Mouse (Mus musculus): ENCODE results near the gene Efemp1.

Efemp1 gene

DNA sequence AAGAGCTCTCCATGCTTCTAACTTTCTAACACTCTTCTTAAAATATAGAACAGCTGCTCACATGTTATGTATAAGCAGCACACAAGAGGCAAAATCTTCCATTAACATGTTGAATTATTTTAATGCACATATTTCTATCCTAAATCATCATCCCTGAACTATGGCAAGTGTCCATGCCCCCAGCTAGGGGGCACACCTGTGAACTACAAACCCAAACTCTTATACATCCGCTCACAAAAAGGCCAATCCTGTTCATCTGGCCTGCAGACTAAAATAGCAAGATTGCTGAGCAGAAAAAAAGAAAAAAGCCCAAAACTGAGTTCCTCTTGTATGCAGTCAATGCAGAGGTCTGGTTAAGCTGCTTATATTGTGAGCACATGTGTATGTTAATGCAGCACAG lies 86.6 kb downstream of the Efemp1 start:
- DNase-seq: no peak

DNA sequence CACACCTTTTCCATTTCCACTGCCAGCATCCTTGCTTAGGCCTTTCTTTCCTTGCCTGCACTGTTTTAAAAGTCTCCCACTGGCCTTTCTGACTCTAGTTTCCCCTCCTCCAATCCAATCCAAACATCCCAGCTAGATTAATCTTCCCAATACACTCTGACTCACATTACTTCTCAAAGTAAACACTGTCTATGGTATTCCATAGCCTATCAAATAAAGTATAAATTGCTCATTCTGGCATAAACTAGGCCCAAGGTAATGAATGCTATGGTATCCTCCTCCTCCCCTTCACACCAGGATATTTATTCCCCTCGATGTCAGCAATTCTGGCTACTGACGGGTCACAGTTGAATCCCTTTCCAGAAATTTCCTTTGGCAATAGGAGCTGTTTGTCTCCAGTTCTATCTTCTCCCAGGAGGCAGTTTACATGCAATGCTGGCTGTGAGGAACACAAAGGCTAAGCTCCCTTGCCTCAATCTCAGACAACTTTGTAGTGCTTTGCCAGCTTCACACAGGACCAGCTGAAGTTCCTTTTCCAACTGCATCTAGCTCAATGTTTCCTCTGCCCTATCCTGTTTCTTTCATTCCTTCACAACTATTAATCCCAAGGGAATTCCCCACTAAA lies 98.7 kb downstream of the Efemp1 start:
- DNase-seq: no peak

DNA sequence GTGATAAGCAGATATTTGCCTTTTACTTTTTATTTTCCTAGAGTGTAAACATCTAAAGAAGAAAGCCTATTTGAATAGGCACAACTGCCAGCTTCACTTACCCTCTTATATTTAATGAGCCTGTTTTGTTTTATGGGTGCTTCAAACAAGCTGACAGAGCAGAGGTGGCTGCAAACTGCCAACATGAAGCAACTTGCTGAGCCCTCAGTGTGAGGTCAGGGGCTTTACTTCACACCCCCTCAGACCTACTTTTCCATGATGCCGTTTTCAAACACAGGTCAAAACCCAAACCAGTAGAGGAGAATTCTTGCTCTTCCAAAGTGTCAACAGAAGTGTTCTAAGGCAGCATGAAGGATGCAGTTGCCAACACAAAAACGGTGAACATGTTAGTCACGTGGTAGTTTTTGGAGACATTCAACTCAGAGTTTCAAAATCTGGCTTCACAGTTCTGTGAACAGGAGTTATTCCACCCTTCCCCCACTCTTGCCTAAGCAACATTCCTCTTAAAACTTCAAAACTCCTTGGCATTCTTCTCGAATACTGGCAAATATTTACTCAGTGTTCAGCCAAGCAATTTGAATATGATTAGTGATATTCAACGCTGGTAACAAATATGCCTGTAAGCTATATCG lies 101.8 kb downstream of the Efemp1 start:
- DNase-seq: no peak

DNA sequence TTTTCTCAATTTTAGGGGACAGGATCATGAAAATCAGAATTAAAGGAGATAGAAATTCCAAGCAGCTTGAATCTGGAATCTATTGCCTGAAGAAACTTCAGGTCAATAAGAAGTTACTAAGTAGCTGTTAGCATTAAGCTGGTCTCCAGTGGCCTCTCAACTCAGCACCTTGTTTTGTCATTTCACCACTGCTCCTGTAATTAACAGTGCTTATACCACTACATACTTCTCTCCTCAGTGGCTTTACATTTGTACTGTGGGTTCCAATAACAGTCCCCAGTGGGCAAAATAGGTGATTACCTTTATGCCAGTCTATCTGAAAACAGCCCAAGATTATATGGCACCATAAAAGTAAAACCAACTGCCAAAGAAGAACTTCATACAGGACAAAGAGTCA lies 102.3 kb downstream of the Efemp1 start:
- no peak for DNase-seq

DNA sequence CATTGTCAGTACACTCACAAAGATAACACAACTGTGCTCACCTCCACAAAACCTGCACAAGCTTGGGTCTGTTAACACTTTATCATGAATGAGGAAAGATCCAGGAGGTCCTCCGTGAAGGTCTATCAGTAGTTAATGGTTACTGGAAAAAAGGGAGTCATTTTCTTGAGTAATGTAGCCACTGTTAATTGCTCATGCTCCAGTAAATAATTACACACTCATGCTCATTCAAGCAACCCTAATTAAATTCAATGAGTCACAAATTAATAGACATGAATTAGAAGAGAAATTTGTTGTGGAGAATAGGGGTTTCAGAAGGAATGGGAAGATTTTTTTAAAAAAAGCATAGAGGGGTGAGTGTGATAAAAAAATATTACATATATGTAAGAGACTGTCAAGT lies 108.4 kb downstream of the Efemp1 start:
- DNase-seq: no peak

All from layer of hippocampus, adult 9-11 months (tissue).